Mouse (Mus musculus) splenic B cell, adult 2 months (primary cell): ENCODE data around the gene Gm21988.

Source experiments
- DNase-seq: peaks from one replicate; pipeline ENCODE4 v3.0.0-alpha.2; 2011; ENCODE audit warnings: low read depth, low spot score
- H3K27me3 ChIP-seq: 2 replicates; pipeline ENCODE4 v1.6.1; 2012; ENCODE audit warnings: mild to moderate bottlenecking, low read length, moderate library complexity, mixed read lengths; ENCODE audit not compliant: control insufficient read depth, poor library complexity, insufficient read depth, severe bottlenecking
- H3K36me3 ChIP-seq: 2 replicates; pipeline ENCODE4 v1.6.1; 2012; ENCODE audit warnings: mild to moderate bottlenecking, low read length, moderate library complexity, mixed read lengths; ENCODE audit not compliant: control insufficient read depth, poor library complexity, insufficient read depth, severe bottlenecking

The Gm21988 gene

DNA sequence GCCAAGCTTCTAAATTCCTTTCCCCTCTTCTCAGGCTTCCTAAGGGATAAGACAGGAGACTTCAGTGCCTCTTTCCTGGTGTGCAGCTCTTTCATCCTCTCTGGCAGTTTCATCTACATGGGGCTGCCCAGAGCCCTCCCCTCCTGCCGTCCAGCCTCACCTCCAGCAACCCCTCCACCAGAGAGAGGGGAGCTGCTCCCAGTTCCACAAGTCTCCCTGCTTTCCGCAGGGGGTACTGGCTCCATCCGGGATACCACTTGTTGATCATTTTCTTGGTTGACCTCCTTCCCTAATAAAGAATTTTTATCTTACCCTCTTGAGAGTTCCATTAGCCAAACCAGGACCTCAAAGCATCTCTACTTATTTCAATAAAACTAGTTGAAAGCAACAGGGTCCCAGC is 23.5 kb downstream of the Gm21988 start:
- Histone ChIP-seq H3K27me3 (peaks cover 3% of the 10 kb centered on the region), H3K36me3 (no peaks in the 10 kb centered on the region)
- no peak for DNase-seq

- Histone ChIP-seq H3K36me3 (no peaks in the 10 kb centered on the region), H3K27me3 (peaks cover 3% of the 10 kb centered on the region)
- DNase-seq: no peak
Observed at GRCm38 (mm10) chr11:70215301-70215700, 24.3 kb downstream of the Gm21988 start.

GRCm38 (mm10) chr11:70214856-70215209 is 24.8 kb downstream of the Gm21988 start:
- Histone ChIP-seq H3K36me3 (no peaks in the 10 kb centered on the region), H3K27me3 (peaks cover 3% of the 10 kb centered on the region)
- no peak for DNase-seq

DNA sequence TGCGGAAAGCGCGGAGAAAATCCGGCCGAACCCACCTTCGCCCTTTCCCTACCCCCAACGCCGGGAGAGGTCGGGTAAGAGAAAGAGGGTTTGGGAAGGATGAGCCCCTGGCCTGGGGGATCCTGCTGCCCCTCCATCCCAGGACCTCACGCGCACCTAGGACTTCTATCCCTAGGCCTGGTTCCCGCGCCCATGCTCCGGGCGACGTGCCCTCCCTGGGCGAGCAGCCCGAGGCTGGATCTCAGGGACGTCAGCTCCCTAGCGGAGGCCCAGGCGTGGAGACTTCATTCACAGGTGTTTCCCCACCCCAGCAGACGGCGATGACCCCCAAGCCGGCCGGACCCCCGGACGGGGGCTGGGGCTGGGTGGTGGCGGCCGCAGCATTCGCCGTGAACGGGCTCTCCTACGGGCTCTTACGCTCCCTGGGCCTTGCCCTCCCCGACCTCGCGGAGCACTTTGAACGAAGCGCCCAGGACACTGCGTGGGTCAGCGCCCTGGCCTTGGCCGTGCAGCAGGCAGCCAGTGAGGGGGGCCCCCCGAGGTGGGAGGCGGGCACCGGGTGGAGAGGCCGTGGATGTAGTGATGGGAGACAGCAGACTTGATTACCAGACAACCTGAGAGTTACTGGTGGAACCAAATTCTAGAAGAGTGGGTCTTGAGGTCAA is 25.3 kb downstream of the Gm21988 start:
- no peak for DNase-seq
- H3K36me3 ChIP-seq: no peaks in the 10 kb centered on the region

GRCm38 (mm10) chr11:70213736-70214135 is 25.9 kb downstream of the Gm21988 start:
- DNase-seq: peak; percentile 49
- no peaks in the 10 kb centered on the region for H3K36me3 ChIP-seq
- peaks cover 3% of the 10 kb centered on the region for H3K27me3 ChIP-seq

More for the DNA sequence above, 25.3 kb downstream of the Gm21988 start:
- H3K27me3 ChIP-seq: peaks cover 3% of the 10 kb centered on the region

GRCm38 (mm10) chr11:70212896-70213295 is 26.7 kb downstream of the Gm21988 start:
- no peaks in the 10 kb centered on the region for H3K36me3 ChIP-seq
- H3K27me3 ChIP-seq: peaks cover 3% of the 10 kb centered on the region
- peak; percentile 75 for DNase-seq

GRCm38 (mm10) chr11:70212423-70212822 is 27.2 kb downstream of the Gm21988 start, which contains the start of gene Slc16a11:
Slc16a11 (plus strand) TSS chr11:70212752.
- peaks cover 3% of the 10 kb centered on the region for H3K27me3 ChIP-seq
- no peaks in the 10 kb centered on the region for H3K36me3 ChIP-seq
- DNase-seq: no peak

- Histone ChIP-seq H3K27me3 (peaks cover 3% of the 10 kb centered on the region), H3K36me3 (no peaks in the 10 kb centered on the region)
- no peak for DNase-seq
Observed at GRCm38 (mm10) chr11:70211972-70212371, 27.7 kb downstream of the Gm21988 start.

- Histone ChIP-seq H3K27me3 (peaks cover 3% of the 10 kb centered on the region), H3K36me3 (no peaks in the 10 kb centered on the region)
- DNase-seq: no peak
Observed at GRCm38 (mm10) chr11:70210681-70211080, 28.9 kb downstream of the Gm21988 start.

DNA sequence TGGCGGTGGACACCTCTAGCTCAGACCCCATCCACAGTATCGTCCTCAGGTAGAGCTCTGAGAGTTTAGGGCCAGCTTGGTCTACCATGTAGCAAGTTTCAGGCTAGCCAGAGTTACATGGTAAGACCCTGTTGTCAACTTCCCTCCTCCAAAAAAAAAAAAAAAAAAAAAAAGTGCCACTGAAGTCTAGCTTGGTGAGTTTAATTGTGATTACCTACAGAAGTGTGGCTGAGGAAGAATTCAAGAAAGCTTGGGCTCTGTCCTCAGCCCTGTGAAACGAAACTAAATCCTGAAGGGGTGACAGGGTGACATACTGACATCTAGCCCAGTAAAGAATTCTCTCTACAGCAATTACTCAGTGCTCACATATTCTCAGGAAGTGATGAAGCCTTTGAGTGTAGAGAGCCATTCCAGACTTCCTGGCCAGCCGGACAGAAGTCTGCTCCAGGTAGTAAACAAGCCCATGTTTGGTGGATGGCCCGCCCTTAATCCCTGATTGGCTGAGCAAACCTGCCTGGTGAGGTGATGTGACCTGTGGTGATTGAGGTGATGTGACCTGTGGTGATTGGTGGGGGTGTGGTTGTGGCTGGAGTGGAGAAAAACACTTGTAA is 30.7 kb downstream of the Gm21988 start:
- Histone ChIP-seq H3K36me3 (no peaks in the 10 kb centered on the region), H3K27me3 (no peaks in the 10 kb centered on the region)
- DNase-seq: no peak

DNA sequence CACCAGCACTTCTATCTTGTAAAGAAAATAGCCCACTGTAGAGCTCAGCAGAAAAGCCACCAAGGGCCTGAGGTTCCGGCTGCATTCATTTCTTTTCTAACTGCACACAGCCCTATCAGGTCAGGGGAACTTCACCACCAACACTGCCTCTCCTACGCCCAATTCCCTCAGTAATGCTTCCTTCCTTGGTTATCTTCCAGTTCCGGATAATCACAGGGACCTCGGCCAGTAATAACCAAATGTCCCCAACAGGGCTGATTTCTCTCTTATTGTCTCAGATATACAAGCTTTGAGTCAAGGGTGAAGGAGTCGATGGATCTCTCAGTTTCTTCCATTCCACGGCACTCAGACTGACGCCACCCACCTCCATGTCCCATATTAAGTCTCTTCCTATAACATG is 32.3 kb downstream of the Gm21988 start:
- H3K27me3 ChIP-seq: no peaks in the 10 kb centered on the region
- no peaks in the 10 kb centered on the region for H3K36me3 ChIP-seq
- DNase-seq: no peak

DNA sequence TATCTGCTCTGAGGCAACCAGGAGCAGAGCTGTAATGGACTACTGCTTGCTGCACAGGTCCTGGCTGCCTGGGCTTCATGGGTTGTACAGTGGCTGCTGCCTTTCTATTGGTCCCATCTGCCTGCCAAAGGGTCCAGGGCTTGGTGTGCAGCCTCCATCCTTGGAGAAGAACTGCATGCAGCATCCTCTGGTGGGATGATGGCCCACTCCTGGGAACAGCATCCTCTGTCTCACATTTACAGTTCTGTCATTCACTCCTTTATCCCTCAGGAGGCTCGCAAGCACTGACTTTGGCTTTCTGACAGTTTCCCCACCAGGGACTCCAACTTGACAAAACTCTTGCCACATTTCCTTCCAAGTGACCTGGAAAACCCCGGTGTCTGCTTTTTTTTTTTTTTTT is 32.8 kb downstream of the Gm21988 start:
- DNase-seq: no peak
- H3K27me3 ChIP-seq: no peaks in the 10 kb centered on the region
- H3K36me3 ChIP-seq: no peaks in the 10 kb centered on the region

DNA sequence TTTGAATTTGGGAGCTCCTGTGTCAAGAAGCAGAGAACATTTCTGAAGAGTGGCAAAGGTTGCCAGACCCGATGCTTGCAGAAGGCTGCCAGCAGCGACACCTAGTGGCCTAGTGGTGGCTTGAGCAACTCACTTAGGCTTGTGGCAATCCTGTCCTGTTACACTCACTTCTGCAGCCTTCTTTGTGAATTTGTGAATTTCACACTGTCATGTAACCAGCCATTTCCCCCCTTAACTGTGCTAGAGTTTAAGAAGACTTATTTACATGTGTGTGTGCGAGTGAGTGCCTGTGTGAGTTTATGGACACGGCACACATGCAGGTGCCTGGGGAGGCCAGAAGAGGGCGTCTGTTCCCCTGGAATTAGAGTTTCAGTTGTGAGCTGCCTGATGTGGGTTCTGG is 37.9 kb downstream of the Gm21988 start:
- peak; percentile 85 for DNase-seq
- H3K36me3 ChIP-seq: no peaks in the 10 kb centered on the region
- H3K27me3 ChIP-seq: no peaks in the 10 kb centered on the region

DNA sequence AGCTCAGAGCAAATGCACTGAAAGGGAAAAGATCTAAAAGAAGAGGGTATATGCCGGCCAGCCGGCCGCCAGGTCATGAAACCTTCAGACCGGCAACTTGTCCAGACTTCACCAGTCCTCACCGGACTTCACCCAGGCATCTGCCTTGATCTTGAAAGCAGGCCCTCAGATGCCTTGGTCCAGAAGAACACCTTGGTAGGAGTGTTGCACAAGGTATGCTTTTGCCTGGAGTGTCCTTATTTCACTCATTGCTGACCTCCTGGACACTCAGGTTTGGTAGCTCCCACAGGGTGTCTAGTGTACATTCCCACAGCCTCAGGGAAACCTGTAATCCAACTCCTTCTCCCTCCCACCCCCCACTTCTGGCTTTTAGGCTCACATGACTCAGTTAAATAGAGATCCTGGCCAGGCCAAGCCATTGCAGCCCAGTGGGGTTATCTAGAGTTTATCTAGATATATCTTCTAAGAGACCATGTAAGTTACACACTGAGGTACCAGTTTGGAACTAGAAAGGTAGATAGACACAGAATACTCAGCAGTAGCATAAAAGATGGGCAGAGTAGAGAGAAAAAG is 39.5 kb downstream of the Gm21988 start:
- DNase-seq: no peak
- Histone ChIP-seq H3K27me3 (no peaks in the 10 kb centered on the region), H3K36me3 (no peaks in the 10 kb centered on the region)

DNA sequence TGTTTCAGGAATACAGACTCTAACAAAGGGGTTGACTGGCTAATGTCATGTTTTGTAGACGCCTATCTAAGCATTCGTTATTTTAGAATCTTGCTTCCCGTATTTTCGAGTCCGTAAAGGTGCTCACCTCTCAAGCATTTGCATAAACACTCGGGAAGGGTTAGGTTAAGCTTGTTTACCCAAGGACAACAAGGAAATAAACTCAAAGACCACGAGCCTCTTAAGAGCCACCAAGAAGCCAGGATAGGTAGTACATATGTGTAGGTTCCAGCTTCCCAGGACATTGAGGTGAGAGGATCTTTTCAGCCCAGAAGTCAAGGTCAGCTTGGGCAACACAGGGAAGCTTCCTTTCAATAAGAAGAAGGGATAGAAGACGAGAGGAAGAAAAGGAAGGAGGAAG is 40.5 kb downstream of the Gm21988 start:
- Histone ChIP-seq H3K27me3 (no peaks in the 10 kb centered on the region), H3K36me3 (no peaks in the 10 kb centered on the region)
- DNase-seq: no peak
